Mouse (Mus musculus) adipocyte (in vitro differentiated cells): ENCODE measurements around the gene Mms19.

Experiments
- DNase-seq: peaks from one replicate; pipeline ENCODE4 v3.0.0-alpha.2; 2016; ENCODE audit warnings: low spot score

Mms19 gene

DNA sequence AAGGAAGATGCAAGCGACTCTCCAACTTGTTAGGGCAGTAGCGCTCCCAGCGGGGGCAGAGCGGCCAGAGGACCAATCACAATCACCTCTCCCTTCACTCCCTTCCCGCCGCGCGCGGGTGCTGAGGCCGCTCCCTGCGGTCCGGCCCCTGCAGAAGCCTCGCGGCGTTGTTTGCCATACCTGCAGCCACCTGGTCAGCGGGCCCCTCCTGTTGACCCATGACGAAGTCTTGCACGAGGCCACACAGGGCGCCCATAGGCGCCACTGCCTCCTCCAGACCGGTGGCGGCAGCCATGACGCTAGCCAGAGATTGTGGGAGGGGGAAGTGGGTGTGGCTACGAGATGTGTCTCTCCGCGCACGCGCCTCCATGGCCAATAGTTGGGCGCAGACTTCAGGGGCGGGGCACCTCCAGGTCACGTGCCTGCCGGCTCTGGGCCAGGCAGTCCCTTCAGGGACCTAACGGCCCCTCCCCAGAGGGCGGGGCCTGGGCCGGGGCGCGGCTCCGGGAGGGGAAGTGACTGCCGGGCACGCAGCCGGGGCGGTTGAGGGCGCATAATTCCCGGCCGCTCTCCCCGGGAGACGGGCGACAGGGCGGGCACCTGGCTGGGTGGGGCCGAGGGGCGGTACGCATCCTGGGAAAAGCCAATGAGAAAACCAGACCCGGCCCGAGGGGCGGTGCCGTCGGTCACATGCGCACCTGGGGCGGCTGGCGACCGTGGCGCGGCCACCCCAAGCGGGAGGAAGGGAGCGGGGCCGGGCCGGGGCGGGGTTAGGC, at the start of gene Mms19:
Mms19 (minus strand) TSS at position 339 of the 776 bp plus-strand sequence.
- DNase-seq: peak; percentile 99

DNA sequence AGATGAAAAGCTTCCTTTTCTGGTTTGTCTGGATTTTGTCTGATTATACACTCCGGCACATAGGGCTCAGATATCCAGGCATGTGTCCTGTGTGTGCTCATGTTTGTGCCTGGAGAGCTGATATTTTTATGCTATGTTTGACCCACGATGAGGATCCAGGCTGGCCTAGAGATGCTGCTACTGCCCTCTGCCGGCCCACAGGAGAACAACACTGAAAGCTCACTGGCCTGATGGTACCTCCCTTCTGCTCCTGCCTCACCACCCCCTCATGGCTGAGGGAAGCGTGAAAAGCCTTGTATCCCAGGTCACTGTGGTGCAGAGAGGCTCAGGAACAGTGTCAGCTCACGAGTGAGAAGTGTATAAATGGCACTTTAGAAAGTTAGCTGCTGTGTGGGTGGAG, 45.2 kb upstream of the Mms19 start:
- peak; percentile 89 for DNase-seq

DNA sequence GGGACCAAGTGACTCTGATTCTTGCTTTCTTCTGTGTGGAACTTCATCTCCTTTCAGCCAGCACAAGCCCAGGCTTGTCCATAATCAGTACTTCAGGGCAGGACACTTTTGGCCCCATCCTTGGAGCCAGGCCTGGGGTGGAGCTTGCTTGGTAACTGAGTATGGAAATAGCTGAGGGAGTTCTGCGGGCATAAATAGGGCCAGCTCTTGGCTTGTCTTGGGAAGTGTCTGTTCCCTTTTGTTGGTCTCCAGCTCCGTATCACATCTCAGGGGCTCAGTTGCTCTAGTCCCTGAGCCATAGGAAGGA, 41.5 kb upstream of the Mms19 start:
- DNase-seq: no peak

DNA sequence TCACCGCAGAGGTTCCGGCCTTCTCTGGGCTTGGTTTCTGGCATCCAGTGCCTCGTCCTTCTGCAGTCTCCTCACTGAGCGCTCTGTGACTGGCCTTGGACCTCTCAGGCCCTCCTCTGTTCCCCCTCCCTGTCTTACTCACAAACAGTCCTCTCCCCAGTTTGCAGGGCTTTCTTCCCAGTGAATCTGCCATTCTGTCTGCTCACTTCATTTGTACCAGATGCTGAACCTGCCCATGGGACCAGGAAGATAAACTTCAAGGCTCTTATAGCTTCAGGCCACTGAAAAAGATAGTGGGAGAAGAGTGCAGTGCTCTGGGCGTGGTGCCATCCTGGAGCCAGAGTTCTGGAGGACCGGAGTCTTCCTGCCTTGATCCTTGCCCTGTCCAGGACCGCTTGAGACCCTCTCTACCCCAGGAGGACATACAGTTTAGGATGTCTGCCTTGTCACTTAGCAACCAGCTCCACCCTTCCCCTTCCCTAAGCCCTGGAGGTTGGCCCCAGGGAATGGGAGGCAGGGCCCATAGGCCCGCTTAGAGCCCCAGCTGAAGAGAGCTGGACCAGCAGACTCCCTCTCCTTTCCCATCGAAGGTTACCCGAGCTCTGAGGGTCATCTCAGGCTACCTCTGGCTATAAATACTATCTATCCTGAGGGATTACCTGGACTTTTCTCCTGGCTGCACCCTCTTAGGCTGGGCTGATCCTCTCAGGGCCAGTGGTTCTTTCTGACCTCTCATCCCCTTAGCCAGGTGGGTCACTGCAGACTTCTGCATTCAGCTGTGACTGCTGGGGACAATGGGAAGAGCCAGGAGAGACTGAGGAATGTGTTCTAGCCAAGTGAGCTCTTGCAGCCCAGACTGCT, 41.0 kb upstream of the Mms19 start:
- no peak for DNase-seq

DNA sequence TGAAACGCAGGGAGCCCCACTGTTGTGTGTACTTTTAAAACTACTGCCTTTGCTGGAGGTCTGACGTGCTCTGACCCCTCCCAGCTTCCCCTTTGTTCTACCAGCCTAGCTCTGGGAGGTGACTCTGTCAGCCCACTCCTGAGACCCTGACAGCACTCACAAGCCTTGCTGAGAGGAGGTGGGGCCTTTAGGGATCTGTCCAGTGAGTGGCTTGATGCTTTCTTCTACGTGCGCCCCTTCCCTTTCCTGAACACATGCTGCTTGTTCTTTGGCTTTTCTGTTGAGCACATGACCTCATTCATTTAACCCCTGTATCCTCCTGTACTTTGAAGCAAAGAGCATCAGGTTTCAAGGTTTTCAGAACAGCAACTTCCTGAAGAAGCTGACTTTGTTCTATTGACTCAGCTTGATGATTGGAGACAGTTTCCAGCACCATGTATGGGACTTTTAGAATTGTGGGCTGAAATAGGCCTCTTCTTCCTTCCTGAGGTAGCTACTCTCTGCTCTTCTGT, 38.1 kb upstream of the Mms19 start:
- DNase-seq: no peak

DNA sequence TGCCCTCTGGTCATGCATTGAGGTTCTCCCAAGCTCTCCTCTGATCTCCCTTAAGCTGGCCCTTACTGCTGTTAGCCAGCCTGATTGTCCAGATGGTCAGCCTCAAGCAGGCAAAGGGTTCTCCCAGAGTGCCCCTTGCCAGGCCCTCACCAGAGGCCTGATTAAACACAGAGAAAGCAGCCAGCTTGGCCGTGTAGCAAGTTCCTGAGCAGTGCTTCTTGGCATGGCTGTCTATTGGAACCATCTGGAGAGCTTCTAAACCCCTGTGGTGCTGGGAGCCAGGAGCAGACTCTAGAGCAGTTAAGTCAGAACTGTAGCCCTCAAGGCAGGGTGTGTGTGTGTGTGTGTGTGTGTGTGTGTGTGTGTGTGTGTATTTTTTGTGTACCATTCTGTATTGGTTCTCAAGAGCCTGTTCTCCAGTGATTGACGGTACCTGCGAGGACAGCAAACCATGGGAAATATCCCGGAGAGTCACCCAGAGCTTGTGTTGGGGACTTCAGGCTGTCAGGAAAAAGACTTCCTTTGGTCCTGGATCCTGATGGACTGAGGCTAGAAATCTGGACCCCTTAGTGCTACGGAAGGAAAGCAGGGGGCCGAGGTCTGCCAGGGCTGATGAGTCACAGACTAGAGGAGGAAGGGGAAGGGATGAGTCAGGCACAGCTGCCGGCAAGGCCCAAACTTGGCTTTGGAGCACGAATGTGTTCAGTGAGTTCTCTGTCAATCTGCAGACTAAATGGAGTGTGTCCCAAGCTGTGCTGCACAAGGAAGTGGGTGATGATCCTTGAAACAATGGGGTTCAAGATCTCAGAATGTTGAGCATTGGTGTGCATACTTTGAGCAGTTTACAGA, 36.7 kb upstream of the Mms19 start:
- DNase-seq: peak; percentile 98

DNA sequence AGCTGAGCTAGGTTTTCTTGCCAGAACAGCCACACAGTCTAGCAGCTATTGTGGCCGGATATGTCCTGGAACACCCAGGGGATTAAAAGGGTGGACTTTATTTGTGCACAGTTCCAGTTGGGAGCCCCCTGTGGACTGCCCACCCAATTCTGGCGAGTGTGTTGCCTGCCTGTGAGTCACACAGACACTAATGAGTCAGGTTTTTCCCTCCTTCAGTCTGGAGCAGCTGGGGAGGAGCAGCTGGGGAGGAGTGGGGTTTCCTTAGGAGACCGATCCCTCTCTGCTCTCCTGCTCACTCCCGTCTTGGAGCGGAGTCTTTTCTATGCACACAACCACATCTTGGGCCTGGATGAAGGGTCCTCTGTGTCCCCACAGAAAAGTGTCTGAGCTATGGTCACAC, 35.9 kb upstream of the Mms19 start:
- no peak for DNase-seq

DNA sequence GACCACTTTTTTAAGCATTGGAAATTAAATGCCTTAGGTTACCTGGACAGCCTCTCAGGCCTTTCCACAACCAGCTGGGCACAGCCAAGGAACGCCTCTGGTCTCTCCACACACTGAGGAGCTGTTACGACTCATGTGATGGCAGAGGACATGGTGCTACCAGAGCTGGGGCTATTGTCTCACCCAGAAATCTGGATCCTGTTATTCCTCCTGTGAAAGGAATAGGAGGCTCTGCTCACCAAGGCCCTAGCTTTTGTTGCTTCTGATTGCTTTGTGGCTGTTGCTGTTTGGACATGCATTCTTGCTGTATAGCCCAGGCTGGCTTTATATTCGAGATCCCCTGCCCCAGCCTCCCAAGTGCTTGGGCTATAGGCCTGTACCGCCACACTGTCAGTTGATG, 35.3 kb upstream of the Mms19 start:
- peak; percentile 42 for DNase-seq

DNA sequence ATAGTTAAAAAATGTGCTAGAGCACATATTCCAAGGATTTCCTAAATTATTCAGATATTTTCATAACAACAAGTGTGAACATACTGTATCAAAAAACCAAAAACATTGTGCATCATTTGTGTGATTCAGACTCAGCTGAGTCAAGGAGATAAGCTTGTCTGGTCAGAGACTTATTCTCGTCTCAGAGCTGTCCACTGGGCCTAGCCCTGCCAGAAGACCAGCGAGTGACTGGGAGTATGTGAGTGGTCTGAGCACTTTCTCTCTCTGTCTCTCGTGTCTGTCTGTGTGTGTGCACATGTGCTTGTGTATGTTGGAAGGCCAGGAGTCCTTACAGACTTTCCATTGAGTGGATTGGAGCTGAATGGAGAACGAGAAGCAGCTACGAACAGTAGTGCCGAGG, 34.0 kb upstream of the Mms19 start:
- no peak for DNase-seq

DNA sequence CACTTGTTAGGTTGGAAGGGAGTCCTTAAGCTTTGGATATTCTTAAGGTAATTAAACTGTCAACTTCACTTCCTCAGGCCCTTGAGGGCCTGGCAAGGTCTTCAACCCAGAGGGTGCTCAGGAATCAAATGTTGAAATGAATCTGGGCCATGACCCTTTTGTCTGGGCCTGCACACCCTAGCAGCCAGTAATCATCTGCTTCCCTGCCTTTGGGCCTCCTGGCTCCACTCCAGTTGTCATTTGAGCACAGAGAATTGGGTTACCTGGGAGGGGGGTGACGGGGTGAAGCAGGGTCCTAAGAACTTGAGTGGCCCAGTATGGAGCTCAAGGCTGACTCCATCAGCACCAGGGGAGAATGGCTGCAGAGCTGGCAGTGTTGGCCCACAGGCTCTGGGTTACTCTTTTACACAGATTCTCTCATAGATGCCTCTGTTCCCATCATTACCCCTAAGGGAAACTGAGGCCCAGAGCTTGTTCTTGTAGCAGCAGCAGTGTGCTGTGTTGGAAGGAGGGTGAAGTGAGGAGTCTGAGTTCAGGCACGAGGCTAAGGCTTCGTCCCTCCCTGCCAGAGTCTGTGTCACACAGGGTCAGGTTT, 33.4 kb upstream of the Mms19 start:
- no peak for DNase-seq

DNA sequence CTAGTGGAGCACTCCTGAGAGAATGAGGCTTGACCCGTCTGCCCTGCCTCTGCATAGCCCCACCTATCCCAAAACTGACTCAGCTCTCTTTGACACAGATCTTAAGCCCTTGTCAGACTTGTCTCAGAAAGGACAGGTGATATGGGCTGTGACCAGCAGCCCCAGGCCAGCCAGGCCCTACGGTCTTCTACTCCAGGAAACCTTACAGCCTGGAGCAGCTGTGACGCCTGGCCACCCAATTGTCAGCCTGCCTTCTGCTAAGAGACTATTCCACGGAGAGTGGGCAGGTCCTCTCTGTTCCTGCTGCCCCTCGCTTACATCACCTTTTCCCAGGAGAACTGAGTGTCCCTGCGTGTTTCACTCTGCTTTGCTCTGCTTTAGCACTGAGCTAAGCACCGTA, 30.2 kb upstream of the Mms19 start:
- no peak for DNase-seq

DNA sequence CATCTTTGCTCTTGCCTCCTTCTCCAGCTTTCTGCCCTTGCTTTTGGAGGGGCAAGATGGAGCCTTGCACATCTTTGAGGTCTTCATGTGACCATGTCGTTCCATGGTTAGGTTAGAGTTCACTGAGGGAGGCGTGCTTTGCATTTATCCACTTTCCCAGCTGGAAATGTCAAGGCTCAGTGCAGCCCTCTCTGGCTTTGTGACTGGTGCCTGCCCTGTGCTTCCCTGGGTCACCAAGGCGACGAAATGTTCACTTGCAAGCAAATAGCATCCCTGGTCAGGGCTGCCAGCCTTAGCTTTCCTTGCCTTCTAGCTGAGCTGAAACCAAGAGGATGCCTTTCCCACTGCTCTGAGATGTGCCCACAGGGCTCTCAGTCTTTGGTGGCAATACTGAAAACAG, 29.5 kb upstream of the Mms19 start:
- no peak for DNase-seq

DNA sequence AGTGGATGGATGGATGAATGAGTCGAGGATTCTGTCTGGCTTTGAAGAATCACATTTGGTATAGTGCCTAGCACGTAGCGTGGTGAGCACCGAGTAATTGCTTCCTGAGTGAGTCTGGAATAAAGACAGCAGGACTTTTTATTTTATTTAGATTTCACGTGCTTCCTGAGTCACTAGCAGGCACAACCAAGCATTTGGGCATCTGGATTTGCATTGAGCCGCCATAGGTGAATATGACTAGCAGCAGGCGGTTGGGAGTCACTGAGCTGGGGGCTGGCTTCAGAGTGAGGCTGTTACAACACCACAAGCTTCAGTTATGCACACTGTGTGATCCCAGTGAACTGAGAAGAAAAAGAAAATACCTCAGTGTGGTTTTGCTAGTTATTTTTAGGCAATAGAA, 28.1 kb upstream of the Mms19 start:
- DNase-seq: no peak

DNA sequence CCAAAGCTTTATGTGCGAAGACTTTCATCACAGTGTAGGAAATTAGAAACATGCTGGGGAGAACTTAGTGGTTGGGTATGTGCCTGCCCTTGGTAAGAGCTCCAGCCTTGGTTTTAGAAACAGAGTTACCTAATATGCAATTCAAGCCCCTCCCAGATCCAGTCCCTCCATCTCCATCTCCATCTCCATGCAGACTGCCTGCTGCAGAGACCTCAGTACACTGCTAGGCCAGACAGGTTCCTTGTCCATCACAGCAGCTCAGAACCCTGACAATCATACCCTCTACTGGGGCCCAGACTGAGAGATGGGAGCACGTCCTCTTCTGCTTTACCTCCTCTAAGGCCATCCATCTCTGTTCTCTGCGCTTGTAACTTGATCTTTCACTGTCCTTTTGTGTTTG, 27.6 kb upstream of the Mms19 start:
- DNase-seq: peak; percentile 30

DNA sequence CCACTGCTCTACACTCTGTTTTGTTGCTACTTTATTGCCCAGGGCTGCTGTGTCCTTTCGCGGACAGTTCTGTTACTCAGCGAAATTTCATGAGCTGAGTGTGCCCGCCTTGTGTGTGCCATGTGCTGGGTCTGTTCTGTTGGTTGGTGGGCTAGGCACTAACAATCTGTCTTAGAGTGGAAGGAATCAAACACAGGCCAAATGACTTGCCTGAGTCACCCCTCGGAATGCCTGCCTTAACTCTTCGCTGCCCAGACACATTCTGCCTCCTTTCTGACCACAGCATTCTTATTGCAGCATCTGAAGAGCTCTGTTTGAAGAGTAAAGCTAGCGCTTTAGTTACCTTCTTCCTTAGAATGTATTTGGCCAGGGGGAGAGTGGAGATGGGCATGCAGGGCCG, 25.6 kb upstream of the Mms19 start:
- no peak for DNase-seq

DNA sequence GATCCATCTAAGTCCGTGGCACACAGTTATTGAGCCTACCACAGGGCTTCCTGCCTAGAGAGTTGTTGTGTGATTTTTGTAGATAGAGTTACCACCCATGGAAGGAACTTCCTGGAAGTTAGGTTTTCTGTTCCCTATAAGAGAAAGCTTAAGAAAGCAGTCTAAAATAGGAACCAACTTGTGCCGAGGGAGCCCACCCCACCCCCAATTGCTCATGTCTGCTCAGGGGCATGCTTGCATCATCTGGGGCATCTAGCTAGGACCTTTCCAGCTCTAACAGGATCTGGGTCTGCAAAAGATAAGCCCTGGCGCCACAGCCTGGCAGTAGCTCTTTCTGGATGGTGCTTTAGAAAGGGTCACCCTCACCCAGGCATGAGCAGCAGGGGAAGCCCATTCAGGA, 24.7 kb upstream of the Mms19 start:
- DNase-seq: no peak

DNA sequence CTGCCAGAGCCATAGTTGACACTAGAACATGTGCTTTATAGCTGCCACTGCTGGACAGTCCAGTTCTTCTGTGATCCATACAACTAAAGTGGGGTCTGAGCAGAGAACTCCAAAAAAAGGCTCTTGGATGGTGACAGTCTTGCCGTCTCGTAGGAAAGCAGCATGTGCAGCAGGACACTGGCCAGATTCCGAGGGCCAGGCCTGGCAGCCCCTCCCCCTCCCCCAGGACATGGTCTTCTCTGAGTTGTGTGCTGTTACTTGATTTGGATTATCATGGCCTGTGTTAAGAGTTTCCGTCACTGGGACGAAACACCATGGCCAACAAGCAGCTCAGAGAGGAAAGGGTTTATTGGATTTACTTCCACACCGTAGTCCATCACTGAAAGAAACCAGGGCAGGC, 23.3 kb upstream of the Mms19 start:
- DNase-seq: no peak

DNA sequence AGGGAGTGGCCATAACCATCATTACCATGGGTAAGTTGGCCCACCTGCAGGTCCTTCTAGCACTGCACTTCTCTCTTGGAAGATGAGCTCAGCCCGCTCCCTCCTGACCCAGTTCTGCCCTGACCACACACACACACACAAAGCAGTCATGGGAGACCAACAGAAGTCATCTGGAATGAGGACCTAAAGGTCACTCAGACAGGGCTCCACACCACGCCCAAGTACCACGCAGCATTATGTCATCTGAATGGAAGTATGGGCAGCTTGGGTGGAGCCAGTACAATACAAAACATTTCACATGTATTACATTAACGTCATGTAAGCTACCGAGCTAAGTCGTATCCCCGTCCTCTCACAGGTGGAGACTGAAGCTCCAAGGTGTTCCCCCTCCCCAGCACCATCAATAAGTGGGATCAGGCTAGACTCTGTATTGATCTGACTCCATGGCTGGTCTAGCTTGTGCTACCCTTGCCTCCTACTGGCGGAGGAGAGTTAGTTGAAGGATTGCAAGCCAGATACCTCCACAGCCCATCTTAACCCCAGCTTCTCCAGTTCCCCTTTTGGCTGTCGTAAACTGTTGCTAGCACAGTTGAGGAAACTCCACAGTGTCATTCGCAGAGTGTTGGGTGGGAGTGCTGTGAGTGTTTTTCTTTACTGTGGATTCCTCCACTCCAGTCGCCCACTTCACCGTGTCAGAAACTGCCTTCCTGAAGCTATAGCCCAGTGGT, 20.5 kb upstream of the Mms19 start:
- no peak for DNase-seq

DNA sequence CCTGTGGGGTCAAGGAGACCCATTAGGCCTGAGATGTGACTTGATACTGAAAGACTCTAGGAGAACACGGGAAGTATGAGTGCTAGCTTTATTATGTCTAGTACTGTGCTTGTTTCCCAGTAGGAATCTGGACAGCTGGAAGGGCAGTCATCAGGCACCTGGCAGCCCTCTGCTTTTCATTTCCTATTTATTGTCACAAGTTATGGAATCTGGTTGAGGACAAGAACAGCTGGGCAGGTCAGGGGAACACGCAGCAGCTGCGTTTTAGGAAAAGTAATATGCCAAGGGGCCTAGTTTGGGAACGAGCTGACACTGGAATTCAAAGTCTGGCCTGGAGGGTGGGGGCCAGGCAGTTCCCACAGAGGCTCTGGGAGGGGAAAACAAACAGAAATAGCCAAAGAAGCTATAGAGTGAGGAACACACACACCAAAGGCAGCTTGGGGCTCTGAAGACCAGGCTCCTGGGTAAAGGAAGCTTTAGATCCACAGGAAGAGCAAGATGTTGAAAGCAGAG, 19.5 kb upstream of the Mms19 start:
- no peak for DNase-seq

DNA sequence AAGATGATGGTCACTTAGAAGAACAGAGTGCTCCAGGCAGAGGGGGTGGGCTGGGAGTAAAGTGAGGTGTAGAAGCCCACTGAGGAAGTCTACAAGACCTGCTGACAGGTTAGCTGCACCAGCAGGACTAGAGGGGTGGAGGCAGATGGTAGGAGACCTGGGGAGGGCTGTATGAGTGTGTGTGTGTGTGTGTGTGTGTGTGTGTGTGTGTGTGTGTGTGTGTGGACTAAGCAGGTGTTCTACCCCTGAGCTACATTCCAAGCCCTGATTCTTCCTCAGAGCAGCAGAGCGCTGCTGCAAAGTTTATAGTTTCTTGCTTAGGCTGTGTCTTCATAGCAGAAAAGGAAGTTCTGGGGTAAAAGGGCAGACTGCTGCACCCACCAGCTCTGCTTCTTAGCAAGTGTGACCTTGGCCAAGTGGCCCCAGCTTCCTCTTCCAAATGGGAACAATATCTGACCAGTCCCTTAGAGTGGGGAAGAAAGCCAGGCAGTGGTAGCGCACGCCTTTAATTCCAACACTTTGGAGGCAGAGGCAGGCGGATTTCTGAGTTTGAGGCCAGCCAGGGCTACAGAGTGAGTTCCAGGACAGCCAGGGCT, 18.8 kb upstream of the Mms19 start:
- DNase-seq: no peak
